Mouse (Mus musculus) 3134 (cell line): Measurements from ENCODE around the gene Pim3.

Experiments
- DNase-seq: peaks from one replicate; pipeline ENCODE4 v3.0.0-alpha.2; 2011; ENCODE audit warnings: low spot score; ENCODE audit not compliant: insufficient read length; ENCODE audit errors: extremely low read depth

Pim3 gene

DNA sequence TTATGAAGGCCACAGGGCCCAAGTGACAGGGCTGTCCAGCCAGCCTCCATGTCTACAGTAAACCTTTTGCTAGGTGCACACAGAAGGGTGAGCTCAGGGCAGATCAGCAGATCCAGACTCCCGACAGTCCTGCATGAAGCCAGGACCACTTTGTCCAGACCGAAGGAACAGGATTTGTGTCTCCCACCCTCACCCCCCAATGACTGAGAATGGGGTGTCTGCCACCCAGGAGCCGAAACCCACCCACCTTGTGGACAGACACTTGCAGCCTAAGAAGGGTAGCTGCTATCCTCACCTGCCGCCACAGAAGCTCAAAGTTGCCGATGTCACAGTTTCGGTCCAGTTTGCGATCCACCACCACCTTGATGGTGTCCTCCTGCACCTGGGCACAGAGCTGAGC is 53.1 kb downstream of the Pim3 start:
- no peak for DNase-seq
